Mouse (Mus musculus) heart, embryonic 16.5 days (tissue): ENCODE data around the gene Ifrd2. TPM values are rescaled to one million over a fixed set of nuclear protein-coding genes. Genes with fewer than 3 reads are reported as not detected.

Source experiments
- ATAC-seq: fragments of 200-750 bp; cut with Nextera tagmentation; replicated peaks from 2 replicates; pipeline ENCODE4 v1.8.0; 2017; ENCODE audit warnings: moderate number of reproducible peaks; ENCODE audit not compliant: insufficient read depth, low FRiP score; ENCODE audit errors: extremely low read depth
- H3K27ac ChIP-seq: fragments of 300-500 bp; sonication (generic); 2 replicates; pipeline ENCODE4 v1.5.1; 2014; ENCODE audit warnings: mild to moderate bottlenecking, low read length, control low read depth, moderate library complexity
- H3K27me3 ChIP-seq: fragments of 300-500 bp; sonication (generic); 2 replicates; pipeline ENCODE4 v1.6.1; 2014; ENCODE audit warnings: low read length, mixed read lengths; ENCODE audit not compliant: control insufficient read depth, insufficient read depth
- H3K36me3 ChIP-seq: fragments of 300-500 bp; sonication (generic); 2 replicates; pipeline ENCODE4 v1.6.1; 2014; ENCODE audit not compliant: control insufficient read depth, insufficient read depth
- H3K4me1 ChIP-seq: fragments of 300-500 bp; sonication (generic); 2 replicates; pipeline ENCODE4 v1.6.1; 2014; ENCODE audit warnings: low read length, mixed read lengths; ENCODE audit not compliant: control insufficient read depth, insufficient read depth
- H3K4me2 ChIP-seq: fragments of 300-500 bp; sonication (generic); 2 replicates; pipeline ENCODE4 v1.6.1; 2014; ENCODE audit warnings: low read depth, mild to moderate bottlenecking, control low read depth, low read length
- H3K4me3 ChIP-seq: fragments of 300-500 bp; sonication (generic); 2 replicates; pipeline ENCODE4 v1.5.1; 2014; ENCODE audit warnings: mild to moderate bottlenecking, control low read depth, low read length
- H3K9ac ChIP-seq: fragments of 300-500 bp; sonication (generic); 2 replicates; pipeline ENCODE4 v1.6.1; 2014; ENCODE audit warnings: low read length, control low read depth
- H3K9me3 ChIP-seq: fragments of 300-500 bp; sonication (generic); replicated peaks from 2 replicates; pipeline ENCODE4 v1.6.1; 2016; ENCODE audit warnings: low read length; ENCODE audit not compliant: control insufficient read depth
- WGBS: fragments of 180-500 bp; shearing (Covaris S2); extraction: QIAGEN DNeasy Blood & Tissue Kit; methylation state at CpG from one replicate; pipeline ENCODE4 v1.1.7; 2014; 5-methylcytosine and 5-hydroxymethylcytosine counted together
- polyA plus RNA-seq: library from polyadenylated mRNA; unstranded; fragments of >200 nt; fragmentation: Nextera tagmentation; extraction: Ambion mirVana; gene quantifications from 2 replicates; pipeline ENCODE4 v1.2.1, GENCODE M21; 2015

Gene Ifrd2
- polyA plus RNA-seq, 1 experiment from 2014 or later, result 46.5 TPM

GRCm38 (mm10) chr9:107617461-107617860 is 30.0 kb downstream of the Ifrd2 start:
- no peak overlapping the region for H3K4me2 ChIP-seq
- H3K9me3 ChIP-seq, result no peaks in the 10 kb centered on the region
- H3K27ac ChIP-seq, result peak overlapping the region; percentile 99
- ATAC-seq, result no peak
- H3K36me3 ChIP-seq, result peaks cover 42% of the 10 kb centered on the region
- peaks cover 46% of the 10 kb centered on the region for H3K4me1 ChIP-seq
- 74% methylated on average over 2 of the region's 2 CpGs for WGBS
- H3K9ac ChIP-seq, result no peak overlapping the region
- no peaks in the 10 kb centered on the region for H3K27me3 ChIP-seq
- no peak overlapping the region for H3K4me3 ChIP-seq

- Histone ChIP-seq H3K4me2 (0 out of 2 replicates have a peak overlapping the region, but pooled peaks have one; percentile 24), H3K9ac (peak overlapping the region; percentile 14), H3K36me3 (peaks cover 42% of the 10 kb centered on the region), H3K27me3 (no peaks in the 10 kb centered on the region), H3K9me3 (no peaks in the 10 kb centered on the region), H3K27ac (peak overlapping the region; percentile 99), H3K4me3 (no peak overlapping the region), H3K4me1 (peaks cover 43% of the 10 kb centered on the region)
- no peak for ATAC-seq
- WGBS, result 62% methylated on average over 6 of the region's 6 CpGs
These were observed 30.7 kb downstream of the Ifrd2 start for GRCm38 (mm10) chr9:107618098-107618497.

GRCm38 (mm10) chr9:107618778-107619545 is 31.5 kb downstream of the Ifrd2 start:
- H3K36me3 ChIP-seq, result peaks cover 42% of the 10 kb centered on the region
- 9% methylated on average over 13 of the region's 13 CpGs for WGBS
- peak overlapping the region; percentile 24; the same call in 1 of the 2 replicates for H3K4me2 ChIP-seq
- peak overlapping the region; percentile 14 for H3K9ac ChIP-seq
- no peaks in the 10 kb centered on the region for H3K9me3 ChIP-seq
- H3K4me3 ChIP-seq, result no peak overlapping the region
- peak overlapping the region; percentile 99 for H3K27ac ChIP-seq
- ATAC-seq, result peak; percentile 81
- peaks cover 48% of the 10 kb centered on the region for H3K4me1 ChIP-seq
- no peaks in the 10 kb centered on the region for H3K27me3 ChIP-seq

GRCm38 (mm10) chr9:107619546-107619879 is 32.1 kb downstream of the Ifrd2 start:
- WGBS, result 27% methylated on average over 13 of the region's 13 CpGs
- Histone ChIP-seq H3K4me1 (peaks cover 54% of the 10 kb centered on the region), H3K4me2 (peak overlapping the region; percentile 31), H3K27ac (peak overlapping the region; percentile 99), H3K36me3 (peaks cover 42% of the 10 kb centered on the region), H3K9me3 (no peaks in the 10 kb centered on the region), H3K9ac (peak overlapping the region; percentile 63), H3K4me3 (peak overlapping the region; percentile 22; the same call in 1 of the 2 replicates), H3K27me3 (no peaks in the 10 kb centered on the region)
- ATAC-seq, result no peak; the same call in 1 of the 2 replicates

- H3K4me1 ChIP-seq, result peaks cover 63% of the 10 kb centered on the region
- H3K9ac ChIP-seq, result peak overlapping the region; percentile 30; the same call in 1 of the 2 replicates
- ATAC-seq, result no peak
- H3K27me3 ChIP-seq, result no peaks in the 10 kb centered on the region
- no peaks in the 10 kb centered on the region for H3K9me3 ChIP-seq
- peaks cover 30% of the 10 kb centered on the region for H3K36me3 ChIP-seq
- peak overlapping the region; percentile 99 for H3K27ac ChIP-seq
- no peak overlapping the region for H3K4me3 ChIP-seq
- H3K4me2 ChIP-seq, result no peak overlapping the region
These were observed 33.5 kb downstream of the Ifrd2 start for GRCm38 (mm10) chr9:107620954-107621353.

GRCm38 (mm10) chr9:107624539-107624938 is 37.1 kb downstream of the Ifrd2 start:
- Histone ChIP-seq H3K4me1 (peaks cover 78% of the 10 kb centered on the region), H3K4me2 (peak overlapping the region; percentile 26; the same call in 1 of the 2 replicates)
- WGBS, result 66% methylated on average over 5 of the region's 5 CpGs

GRCm38 (mm10) chr9:107624951-107625350 is 37.5 kb downstream of the Ifrd2 start:
- WGBS, result 85% methylated on average over 3 of the region's 3 CpGs
- Histone ChIP-seq H3K27me3 (no peaks in the 10 kb centered on the region), H3K9ac (peak overlapping the region; percentile 56), H3K36me3 (peaks cover 10% of the 10 kb centered on the region), H3K4me3 (no peak overlapping the region), H3K9me3 (no peaks in the 10 kb centered on the region), H3K27ac (peak overlapping the region; percentile 72), H3K4me1 (peaks cover 78% of the 10 kb centered on the region), H3K4me2 (peak overlapping the region; percentile 26)
- no peak for ATAC-seq

More at GRCm38 (mm10) chr9:107624539-107624938, 37.1 kb downstream of the Ifrd2 start:
- no peaks in the 10 kb centered on the region for H3K27me3 ChIP-seq
- no peaks in the 10 kb centered on the region for H3K9me3 ChIP-seq
- no peak overlapping the region for H3K4me3 ChIP-seq
- H3K9ac ChIP-seq, result peak overlapping the region; percentile 26; the same call in 1 of the 2 replicates
- H3K27ac ChIP-seq, result peak overlapping the region; percentile 72
- ATAC-seq, result no peak
- H3K36me3 ChIP-seq, result peaks cover 12% of the 10 kb centered on the region

- Histone ChIP-seq H3K9ac (peak overlapping the region; percentile 56), H3K27ac (peak overlapping the region; percentile 72), H3K36me3 (peaks cover 5% of the 10 kb centered on the region), H3K9me3 (no peaks in the 10 kb centered on the region), H3K4me3 (no peak overlapping the region), H3K4me2 (no peak overlapping the region), H3K4me1 (peaks cover 78% of the 10 kb centered on the region), H3K27me3 (no peaks in the 10 kb centered on the region)
- ATAC-seq, result no peak
- 88% methylated on average over 12 of the region's 12 CpGs for WGBS
These were observed 38.1 kb downstream of the Ifrd2 start for GRCm38 (mm10) chr9:107625351-107626128.
